Mouse (Mus musculus) megakaryocyte-erythroid progenitor cell, adult 5-6 weeks (primary cell): ENCODE results near the gene Garnl3. TPM values are rescaled to one million over a fixed set of nuclear protein-coding genes. Genes with fewer than 3 reads are reported as not detected.

ENCODE experiments used
- ATAC-seq: replicated peaks from 2 replicates; pipeline ENCODE4 v1.8.0; 2016; ENCODE audit warnings: mild to moderate bottlenecking, inconsistent platforms; ENCODE audit not compliant: severe bottlenecking, poor library complexity, low FRiP score, low TSS enrichment
- total RNA-seq, 2 experiments: library from RNA; stranded (forward) in 1 of 2; stranded (reverse) in 1 of 2; fragments of 200-1000, 215-1000 nt in 1 of 2; fragments of >200 nt in 1 of 2; fragmentation: Nextera tagmentation in 1 of 2; gene quantifications; 2 replicates each; pipeline ENCODE4 v1.2.3; 2014 to 2017

Garnl3 gene
- total RNA-seq, 2 experiments from 2014 or later = 2.5 TPM; not detected in 1

- no peak for ATAC-seq
These were observed 145.6 kb downstream of the Garnl3 start for GRCm38 (mm10) chr2:32985844-32986243.

DNA sequence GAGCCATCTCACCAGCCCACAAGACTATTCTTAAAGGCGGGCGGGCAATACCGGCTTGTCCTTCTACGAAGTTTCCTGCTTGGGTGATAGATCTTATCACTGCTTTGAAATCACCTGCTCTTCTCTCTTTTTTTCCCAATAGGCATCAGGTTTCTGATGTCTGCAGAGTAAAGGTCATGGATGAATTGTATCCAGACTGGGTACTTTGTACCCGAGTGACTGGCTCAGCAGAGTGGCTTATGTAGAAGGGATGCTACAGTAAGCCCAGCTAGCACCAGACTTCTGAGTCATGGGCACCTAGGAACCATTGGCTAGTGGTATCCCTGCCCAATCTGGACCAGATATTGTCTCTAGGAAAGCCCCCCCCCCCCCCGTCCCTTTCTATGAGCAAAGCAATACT lies 147.8 kb downstream of the Garnl3 start:
- ATAC-seq = no peak

DNA sequence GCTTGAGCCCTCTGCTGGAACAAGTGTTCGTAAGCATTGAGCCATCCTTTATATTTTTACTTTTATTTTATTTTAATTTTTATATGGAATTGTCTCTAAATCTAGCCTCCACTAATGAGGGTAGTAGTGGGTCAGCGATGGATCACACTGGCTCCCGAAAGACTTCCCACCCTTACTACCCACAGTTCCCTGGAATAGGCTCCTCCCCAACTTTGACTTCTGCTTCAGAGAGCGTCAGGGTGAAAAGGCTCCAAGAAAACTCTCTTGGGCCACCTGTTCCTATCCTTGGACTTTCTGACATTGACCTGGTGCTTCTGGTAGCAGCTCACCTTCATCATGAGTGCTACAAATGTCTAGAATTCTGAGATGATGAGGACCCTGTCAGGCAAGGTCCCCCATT lies 148.8 kb downstream of the Garnl3 start:
- ATAC-seq = no peak

GRCm38 (mm10) chr2:32981725-32982271 lies 149.7 kb downstream of the Garnl3 start, which contains the start of gene Slc2a8:
Gene Slc2a8, minus strand, starts transcription at chr2:32982083.
- ATAC-seq = peak; percentile 95

- no peak for ATAC-seq
These were observed 150.2 kb downstream of the Garnl3 start for GRCm38 (mm10) chr2:32981281-32981680.

DNA sequence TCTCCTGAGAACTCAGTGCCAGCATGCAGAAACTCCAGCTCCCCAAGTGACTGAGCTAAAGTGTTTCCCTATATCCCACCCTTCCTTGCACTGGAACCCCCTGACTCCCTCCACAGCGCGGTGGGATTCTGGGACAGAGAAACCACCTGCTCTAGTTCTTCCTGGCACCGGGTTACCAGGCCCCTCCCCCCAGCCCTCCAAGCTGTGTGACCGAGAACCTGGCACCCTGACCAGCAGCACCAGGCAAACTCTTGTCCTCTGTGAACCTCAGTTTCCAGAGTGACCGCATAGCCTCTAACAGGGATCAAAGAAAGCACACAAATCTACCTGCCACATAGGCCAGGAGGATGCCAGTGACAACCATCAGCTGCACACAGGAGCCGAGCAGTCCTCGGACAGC lies 151.8 kb downstream of the Garnl3 start:
- ATAC-seq = no peak

DNA sequence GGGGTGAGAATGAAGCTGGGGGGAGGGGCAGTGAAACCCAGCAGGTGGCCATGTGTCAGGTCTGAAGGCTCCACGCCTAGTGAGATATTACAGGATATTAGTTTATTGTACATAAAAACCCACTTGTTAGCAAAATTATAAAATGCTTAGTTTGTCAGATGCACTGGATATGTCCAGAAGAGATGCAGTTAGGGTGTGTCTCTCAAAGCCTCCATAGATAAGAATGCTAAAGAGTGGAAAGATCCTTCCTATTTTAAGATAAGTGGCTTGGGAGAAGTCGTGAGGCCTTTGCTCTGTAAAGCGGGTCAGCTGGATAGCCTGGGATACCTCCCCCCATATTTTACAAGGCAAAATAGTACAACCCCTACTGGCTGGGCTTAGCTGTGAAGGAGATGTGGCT lies 152.8 kb downstream of the Garnl3 start:
- no peak for ATAC-seq

GRCm38 (mm10) chr2:32977114-32977513 lies 154.3 kb downstream of the Garnl3 start:
- no peak for ATAC-seq

DNA sequence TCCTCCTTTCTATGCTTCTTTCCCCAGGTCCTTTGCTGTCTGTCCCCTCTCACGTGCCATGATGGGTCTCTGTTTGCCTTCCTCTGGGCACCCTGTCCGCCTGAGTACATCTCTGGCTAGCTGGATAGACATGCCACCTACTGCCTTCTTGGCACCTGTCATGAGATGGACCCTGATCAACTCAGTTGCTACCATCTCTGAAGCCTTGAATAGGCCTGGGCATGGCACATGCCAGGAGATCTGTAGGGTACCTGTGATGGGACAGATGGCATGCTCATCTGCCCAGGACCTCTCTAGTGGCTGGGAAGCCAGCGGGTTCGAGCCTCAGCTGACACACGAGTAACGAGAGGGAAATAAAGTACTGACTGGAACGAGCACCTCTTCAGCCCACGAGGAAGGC lies 157.2 kb downstream of the Garnl3 start:
- no peak for ATAC-seq

DNA sequence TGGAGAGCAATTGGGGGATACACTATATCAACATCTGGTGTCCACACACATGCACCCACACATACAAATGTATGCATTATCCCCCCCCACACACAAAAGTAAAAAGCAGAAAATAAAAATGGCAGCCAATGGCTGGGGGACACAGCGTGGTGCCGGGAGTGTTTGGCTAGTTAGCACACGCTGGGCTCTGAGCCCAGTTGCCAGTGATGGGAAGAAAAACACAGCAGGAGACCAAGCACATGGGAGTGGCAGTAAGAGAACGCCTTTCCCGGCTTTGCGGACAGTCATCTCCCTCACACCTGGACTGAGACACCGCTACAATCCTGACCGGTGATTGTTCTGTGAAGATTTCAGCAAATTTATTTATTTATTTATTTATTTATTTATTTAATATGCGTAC lies 160.2 kb downstream of the Garnl3 start:
- ATAC-seq = no peak

DNA sequence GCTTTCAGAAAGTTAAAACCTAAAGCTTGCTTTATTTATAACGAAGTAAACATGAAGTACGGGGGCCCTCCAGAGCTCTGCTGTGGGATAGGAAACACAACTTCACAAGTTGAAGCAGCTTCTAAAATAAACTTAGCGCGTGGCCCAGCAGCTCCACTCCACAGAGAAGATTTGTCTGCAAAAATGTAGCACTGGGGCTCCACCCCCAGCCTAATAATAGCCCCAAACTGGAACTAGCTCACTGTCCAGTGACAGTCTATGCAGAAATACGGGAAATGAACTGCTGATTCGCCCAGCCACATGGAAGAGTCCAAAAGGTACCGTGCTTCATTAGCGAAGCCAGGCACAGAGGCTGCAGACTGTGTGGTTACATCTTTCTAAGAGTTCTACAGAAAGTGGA lies 162.1 kb downstream of the Garnl3 start:
- no peak for ATAC-seq

GRCm38 (mm10) chr2:32968024-32968614 lies 163.3 kb downstream of the Garnl3 start:
- ATAC-seq = no peak

DNA sequence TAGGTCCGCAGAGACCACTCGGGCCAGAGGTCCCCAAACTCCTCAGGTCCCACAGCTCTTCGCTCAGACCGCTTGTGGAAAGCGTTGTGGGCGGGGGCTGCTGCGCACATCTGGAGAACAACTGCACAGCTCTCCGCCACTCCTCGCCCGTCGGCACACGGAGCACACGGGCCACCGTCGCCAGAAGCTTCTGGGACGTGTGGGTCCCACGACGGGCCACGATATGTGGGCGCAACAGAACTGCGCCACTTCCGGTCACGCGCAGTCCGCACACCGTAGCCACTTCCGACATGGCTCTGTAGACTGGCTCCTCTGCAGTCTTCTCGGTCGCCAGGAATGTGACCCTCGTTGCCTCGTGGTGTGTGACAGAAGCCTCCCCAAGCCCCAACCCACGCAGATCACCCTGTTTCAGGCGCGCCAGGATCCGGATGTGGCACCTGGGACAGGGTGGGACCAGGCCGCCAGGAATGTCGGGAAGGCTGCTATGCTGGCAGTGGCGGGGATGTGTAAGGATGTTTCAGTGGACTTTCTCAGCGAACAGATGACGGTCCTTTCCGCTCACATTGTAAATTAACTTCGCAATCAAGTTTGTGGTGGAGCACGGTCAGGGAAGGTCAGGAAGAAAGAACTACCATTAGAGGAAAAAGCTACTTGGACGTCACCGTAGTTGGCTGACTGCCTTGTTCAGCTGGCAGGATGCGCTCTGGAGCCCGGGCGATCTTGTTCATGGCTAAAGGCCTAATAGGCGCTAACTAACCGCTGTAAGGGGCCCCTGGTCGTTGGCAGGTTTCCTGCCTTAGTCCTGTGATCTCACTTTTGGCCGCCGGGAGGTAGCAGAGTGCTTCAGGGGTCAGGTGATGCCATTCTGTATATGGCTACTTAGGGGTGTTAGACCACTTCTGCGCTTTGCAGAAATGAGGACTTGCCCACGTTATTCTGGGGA lies 164.5 kb downstream of the Garnl3 start:
- ATAC-seq = peak; percentile 68

GRCm38 (mm10) chr2:32966184-32966688 lies 165.2 kb downstream of the Garnl3 start:
- no peak for ATAC-seq

- no peak for ATAC-seq
These were observed 165.8 kb downstream of the Garnl3 start for GRCm38 (mm10) chr2:32965511-32966183.

GRCm38 (mm10) chr2:32964659-32965457 lies 166.6 kb downstream of the Garnl3 start:
- ATAC-seq = no peak

DNA sequence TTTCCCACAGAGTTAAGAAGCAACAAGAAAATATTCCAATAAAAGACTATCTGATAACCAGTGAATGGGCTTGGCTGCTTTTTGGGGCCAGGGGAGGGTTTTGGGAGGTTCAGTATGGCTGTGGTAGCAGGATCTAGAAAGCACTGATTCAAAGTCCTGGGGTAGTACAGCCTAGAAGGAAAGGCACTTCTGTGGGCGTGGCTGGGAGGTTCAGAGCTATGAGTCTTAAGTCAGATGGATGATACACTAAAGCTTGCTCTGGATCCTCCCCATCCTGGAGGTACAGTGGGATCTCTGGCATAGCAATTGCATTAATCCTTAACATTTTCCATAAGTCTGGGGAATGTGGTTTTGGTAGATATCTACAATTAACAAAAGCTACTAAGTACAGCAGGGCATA lies 167.5 kb downstream of the Garnl3 start:
- ATAC-seq = no peak

DNA sequence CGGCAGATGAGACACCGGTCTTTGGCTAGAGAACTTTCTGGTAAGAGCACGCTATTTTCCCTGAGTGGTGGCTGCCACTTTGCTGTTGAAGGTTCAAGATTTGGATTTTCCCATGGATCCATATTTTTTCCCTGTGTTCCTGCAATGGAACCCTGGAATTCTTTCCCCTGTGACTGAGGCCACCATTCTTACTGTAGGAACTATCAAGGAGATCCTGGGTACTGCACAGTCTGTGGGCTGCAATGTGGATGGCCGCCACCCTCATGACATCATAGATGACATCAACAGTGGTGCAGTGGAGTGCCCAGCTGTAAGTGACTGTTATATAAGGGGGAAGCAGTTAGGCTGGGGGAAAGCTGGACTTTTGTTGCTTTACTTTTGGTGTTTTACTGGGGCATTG lies 167.9 kb downstream of the Garnl3 start:
- no peak for ATAC-seq

DNA sequence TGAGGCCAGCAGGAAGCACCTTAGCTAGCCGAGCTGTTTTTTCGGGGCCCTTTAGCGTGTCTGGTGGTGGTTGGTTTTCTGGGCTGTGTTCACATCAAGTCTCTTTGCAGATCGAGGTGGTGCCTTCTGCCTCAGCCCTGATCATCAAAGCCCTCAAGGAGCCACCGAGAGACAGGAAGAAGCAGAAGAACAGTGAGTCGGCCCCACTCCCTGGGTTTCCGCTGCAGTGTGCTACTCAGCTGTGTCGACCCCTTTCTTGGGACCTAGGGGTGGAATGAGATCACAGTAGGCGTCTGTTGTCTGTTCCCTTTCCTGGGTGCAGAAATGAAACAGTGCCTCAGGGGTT lies 168.6 kb downstream of the Garnl3 start:
- no peak for ATAC-seq
